Mouse (Mus musculus): ENCODE measurements around the gene Asb16. TPM values are rescaled to one million over a fixed set of nuclear protein-coding genes. Genes with fewer than 3 reads are reported as not detected.
"Not testable (repeated sequence)": the region's sequence is repeated elsewhere in the genome, so short reads cannot be mapped to it uniquely, and the experiment has no call there.

Gene Asb16
- polyA plus RNA-seq, 1 experiment from 2014 or later, result 0.08 TPM

GRCm38 (mm10) chr11:102277754-102278153 lies 9.2 kb downstream of the Asb16 start:
- peaks cover 20% of the 10 kb centered on the region for H3K4me1 ChIP-seq (replicated peaks)
- no peak overlapping the region for H3K27ac ChIP-seq
- H3K27me3 ChIP-seq (ENCODE audit: insufficient read depth, poor library complexity, severe bottlenecking), result peaks cover 35% of the 10 kb centered on the region
- H3K36me3 ChIP-seq, result no peaks in the 10 kb centered on the region
- no peak for DNase-seq (ENCODE audit: low spot score)
- no peaks in the 10 kb centered on the region for H3K9me3 ChIP-seq
- 47% methylated on average over 10 of the region's 12 CpGs for WGBS
- no peak overlapping the region for H3K4me3 ChIP-seq

DNA sequence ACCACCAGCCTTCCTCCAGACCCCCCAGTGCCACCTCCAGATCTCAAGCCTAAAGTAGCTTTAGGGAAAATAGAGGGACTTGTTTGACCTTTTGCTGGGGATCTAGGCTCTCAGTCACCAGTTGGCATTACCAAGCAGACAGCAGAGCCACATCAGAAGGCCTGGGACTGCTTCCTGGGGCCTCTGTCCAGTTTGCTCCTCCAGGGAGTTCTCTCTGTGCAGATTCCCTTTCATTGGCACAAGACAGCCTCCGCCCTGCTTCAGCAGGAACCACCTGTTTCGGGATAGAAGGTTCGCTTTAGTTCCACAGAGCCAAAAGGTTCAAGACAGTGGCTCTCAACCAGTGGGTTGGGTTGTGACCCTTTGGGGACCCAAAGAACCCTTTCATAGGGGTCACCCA lies 11.1 kb downstream of the Asb16 start:
- DNase-seq (ENCODE audit: low spot score), result no peak
- H3K9me3 ChIP-seq, result no peaks in the 10 kb centered on the region
- no peak overlapping the region for H3K4me3 ChIP-seq
- H3K36me3 ChIP-seq, result no peaks in the 10 kb centered on the region
- WGBS, result 93% methylated on average over 3 of the region's 3 CpGs
- H3K4me1 ChIP-seq (replicated peaks), result peaks cover 20% of the 10 kb centered on the region
- no peak overlapping the region for H3K27ac ChIP-seq
- peaks cover 34% of the 10 kb centered on the region for H3K27me3 ChIP-seq (ENCODE audit: insufficient read depth, poor library complexity, severe bottlenecking)

- not testable (repeated sequence) for H3K36me3 ChIP-seq; H3K9me3 ChIP-seq; H3K4me3 ChIP-seq; DNase-seq (ENCODE audit: low spot score); H3K27ac ChIP-seq
- Histone ChIP-seq H3K4me1 (replicated peaks) (peaks cover 21% of the 10 kb centered on the region), H3K27me3 (ENCODE audit: insufficient read depth, poor library complexity, severe bottlenecking) (peaks cover 30% of the 10 kb centered on the region)
- WGBS, result 74% methylated on average over 6 of the region's 6 CpGs
Observed at GRCm38 (mm10) chr11:102280267-102280666, 11.7 kb downstream of the Asb16 start.

DNA sequence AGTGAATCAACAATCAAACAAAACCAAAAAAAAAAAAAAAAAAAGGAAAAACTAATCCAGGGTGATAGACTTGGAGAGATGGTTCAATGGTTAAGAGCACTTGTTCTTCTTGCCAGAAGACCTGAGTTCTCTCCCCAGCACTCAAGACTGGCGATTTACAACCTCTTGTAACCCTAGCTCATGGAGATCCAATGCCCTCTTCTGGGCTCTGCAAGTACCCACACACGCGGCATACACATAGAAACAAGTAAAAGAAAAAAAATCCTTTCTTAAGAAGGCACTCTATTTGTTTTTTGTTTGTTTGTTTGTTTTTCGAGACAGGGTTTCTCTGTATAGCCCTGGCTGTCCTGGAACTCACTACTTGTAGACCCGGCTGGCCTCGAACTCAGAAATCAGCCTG lies 15.4 kb downstream of the Asb16 start:
- Histone ChIP-seq H3K4me1 (replicated peaks) (peaks cover 21% of the 10 kb centered on the region), H3K9me3 (no peaks in the 10 kb centered on the region), H3K27me3 (ENCODE audit: insufficient read depth, poor library complexity, severe bottlenecking) (no peaks in the 10 kb centered on the region), H3K4me3 (peak overlapping the region; percentile 81), H3K36me3 (peaks cover 22% of the 10 kb centered on the region), H3K27ac (peak overlapping the region; percentile 91)
- WGBS, result 89% methylated on average over 6 of the region's 6 CpGs
- DNase-seq (ENCODE audit: low spot score), result no peak

DNA sequence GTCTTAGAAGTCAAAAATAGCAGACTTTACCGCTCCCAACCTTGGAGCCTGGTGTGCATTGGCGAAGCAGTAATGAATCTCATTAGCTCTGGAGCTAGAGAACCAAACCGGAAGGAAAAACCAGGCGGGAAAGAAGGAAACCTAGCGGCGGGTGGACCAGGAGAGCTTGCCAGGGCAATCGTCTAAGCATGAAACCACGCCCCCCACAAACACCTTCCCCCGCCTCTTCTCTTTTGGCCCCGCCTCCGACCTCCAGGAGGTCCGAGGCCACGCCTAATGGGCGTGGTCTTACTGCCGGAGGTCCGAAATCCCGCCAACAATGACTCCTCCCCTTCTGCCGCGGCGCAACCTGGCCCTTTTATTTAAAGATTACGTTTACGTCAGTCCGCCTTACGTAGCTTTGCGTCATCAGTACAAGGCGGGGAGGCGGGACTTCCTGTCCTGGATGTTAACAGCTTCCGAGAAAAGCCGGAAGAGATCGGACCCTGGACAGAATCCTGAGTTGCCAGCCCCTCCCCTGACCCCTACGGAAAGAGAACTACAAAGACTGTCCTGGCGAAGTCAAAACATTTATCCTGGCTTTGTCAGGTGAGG lies 16.1 kb downstream of the Asb16 start, which contains the start of gene Tmub2:
Tmub2 (plus strand) TSS at position 431 of the 594 bp plus-strand sequence.
- peak; percentile 97 for DNase-seq (ENCODE audit: low spot score)
- H3K36me3 ChIP-seq, result peaks cover 29% of the 10 kb centered on the region
- H3K9me3 ChIP-seq, result no peaks in the 10 kb centered on the region
- peaks cover 24% of the 10 kb centered on the region for H3K4me1 ChIP-seq (replicated peaks)
- under 1% methylated on average over 32 of the region's 32 CpGs for WGBS
- H3K27ac ChIP-seq, result peak within 1 kb of the TSS; percentile 91
- no peaks in the 10 kb centered on the region for H3K27me3 ChIP-seq (ENCODE audit: insufficient read depth, poor library complexity, severe bottlenecking)
- H3K4me3 ChIP-seq, result peak within 1 kb of the TSS; percentile 81

DNA sequence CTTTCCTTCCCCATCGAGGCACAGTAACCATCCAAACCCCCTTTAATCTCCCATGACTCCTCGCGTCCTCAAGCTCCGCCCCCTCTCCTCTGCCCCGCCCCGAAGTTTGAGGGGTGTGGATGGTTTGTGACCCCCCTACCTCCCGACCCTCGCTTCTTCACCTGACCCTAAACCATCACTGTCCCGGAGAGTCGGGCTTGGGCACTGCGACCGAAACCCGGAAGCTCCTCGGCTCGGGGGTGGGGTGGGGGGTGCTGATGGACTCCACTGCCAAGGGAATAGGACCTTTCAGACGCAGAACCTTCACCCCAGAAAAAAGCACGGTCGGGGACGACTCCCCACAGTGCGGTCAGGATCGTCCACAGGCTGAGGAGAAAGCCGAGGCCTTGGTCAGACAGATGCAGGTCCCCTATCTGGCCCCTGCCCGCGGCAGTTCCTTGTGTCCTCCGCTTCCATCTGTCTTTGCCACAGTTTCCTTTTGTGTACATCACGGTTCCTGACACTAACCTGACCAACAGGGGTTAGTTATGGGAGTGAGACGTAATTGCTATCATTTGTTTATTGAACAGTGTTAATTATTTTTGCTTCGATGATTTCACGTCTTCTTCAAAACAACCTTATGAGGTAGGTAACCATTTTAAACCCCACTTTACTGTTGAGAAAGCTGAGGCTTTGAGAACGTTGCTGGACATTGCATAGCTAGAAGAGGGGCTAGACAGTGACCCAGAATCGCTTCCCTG lies 16.7 kb downstream of the Asb16 start:
- Histone ChIP-seq H3K4me3 (peak overlapping the region; percentile 81), H3K4me1 (replicated peaks) (peaks cover 26% of the 10 kb centered on the region)
- WGBS, result 6% methylated on average over 31 of the region's 31 CpGs

DNA sequence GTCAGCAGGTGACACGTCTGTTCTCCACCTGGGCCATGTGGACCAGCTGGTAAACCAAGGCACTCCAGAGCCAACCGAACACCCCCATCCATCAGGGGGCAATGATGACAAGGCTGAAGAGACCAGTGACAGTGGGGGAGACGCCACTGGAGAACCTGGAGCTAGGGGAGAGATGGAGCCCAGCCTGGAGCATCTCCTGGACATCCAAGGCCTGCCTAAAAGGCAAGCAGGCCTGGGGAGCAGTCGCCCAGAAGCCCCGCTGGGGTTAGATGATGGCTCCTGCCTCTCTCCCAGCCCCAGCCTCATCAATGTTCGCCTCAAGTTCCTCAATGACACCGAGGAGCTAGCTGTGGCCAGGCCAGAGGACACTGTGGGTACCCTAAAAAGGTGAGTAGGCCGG lies 18.9 kb downstream of the Asb16 start:
- 0 out of 2 replicates have a peak overlapping the region, but pooled peaks have one; percentile 11 for H3K4me3 ChIP-seq
- DNase-seq (ENCODE audit: low spot score), result no peak

More for the DNA sequence above, 16.7 kb downstream of the Asb16 start:
- H3K27ac ChIP-seq, result peak overlapping the region; percentile 91
- no peaks in the 10 kb centered on the region for H3K9me3 ChIP-seq
- H3K36me3 ChIP-seq, result peaks cover 35% of the 10 kb centered on the region
- DNase-seq (ENCODE audit: low spot score), result no peak
- H3K27me3 ChIP-seq (ENCODE audit: insufficient read depth, poor library complexity, severe bottlenecking), result no peaks in the 10 kb centered on the region

GRCm38 (mm10) chr11:102288027-102288804 lies 19.7 kb downstream of the Asb16 start:
- WGBS, result 86% methylated on average over 8 of the region's 8 CpGs
- Histone ChIP-seq H3K4me3 (no peak overlapping the region; the same call in 1 of the 2 replicates), H3K36me3 (peaks cover 65% of the 10 kb centered on the region)

More for the DNA sequence above, 18.9 kb downstream of the Asb16 start:
- peaks cover 57% of the 10 kb centered on the region for H3K36me3 ChIP-seq
- H3K27me3 ChIP-seq (ENCODE audit: insufficient read depth, poor library complexity, severe bottlenecking), result no peaks in the 10 kb centered on the region
- WGBS, result 93% methylated on average over 8 of the region's 8 CpGs
- H3K9me3 ChIP-seq, result no peaks in the 10 kb centered on the region
- peaks cover 35% of the 10 kb centered on the region for H3K4me1 ChIP-seq (replicated peaks)
- H3K27ac ChIP-seq, result no peak overlapping the region

GRCm38 (mm10) chr11:102288913-102289312 lies 20.4 kb downstream of the Asb16 start:
- Histone ChIP-seq H3K4me3 (no peak overlapping the region), H3K9me3 (no peaks in the 10 kb centered on the region), H3K36me3 (peaks cover 72% of the 10 kb centered on the region), H3K27ac (no peak overlapping the region), H3K27me3 (ENCODE audit: insufficient read depth, poor library complexity, severe bottlenecking) (no peaks in the 10 kb centered on the region), H3K4me1 (replicated peaks) (peaks cover 37% of the 10 kb centered on the region)
- DNase-seq (ENCODE audit: low spot score), result no peak
- WGBS, result 80% methylated on average over 2 of the region's 2 CpGs

More at GRCm38 (mm10) chr11:102288027-102288804, 19.7 kb downstream of the Asb16 start:
- no peaks in the 10 kb centered on the region for H3K27me3 ChIP-seq (ENCODE audit: insufficient read depth, poor library complexity, severe bottlenecking)
- peaks cover 35% of the 10 kb centered on the region for H3K4me1 ChIP-seq (replicated peaks)
- no peaks in the 10 kb centered on the region for H3K9me3 ChIP-seq
- H3K27ac ChIP-seq, result no peak overlapping the region
- DNase-seq (ENCODE audit: low spot score), result no peak

DNA sequence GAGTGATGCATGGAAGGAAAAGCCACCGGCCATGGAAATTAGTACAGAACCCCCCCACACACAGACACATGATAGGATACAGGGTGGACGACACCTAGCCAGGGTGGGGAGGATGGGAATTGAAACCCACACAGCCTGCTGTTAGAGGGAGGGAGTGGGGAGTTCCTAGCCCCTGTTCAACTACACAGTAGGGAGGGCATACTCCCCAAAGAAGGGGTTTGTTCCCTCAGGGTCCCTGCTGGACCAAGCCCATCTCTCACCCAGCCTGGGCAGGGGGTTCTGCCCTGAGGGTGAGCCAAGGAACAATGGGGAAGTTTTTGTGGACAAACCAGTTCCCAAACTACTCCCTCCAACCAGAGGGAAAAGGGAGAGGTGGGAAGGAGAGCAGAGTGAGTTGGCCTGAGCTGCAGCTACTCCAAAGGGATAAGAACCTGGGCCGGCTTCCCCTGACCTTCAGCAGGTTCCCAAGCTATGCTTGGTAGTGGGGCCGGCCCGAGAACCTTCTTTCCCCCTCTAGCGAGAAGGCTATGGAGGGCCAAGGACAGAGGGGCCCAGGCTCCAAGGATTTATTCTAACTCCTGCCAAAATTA lies 21.1 kb downstream of the Asb16 start:
- Histone ChIP-seq H3K4me1 (replicated peaks) (peaks cover 44% of the 10 kb centered on the region), H3K27ac (no peak overlapping the region), H3K4me3 (no peak overlapping the region), H3K9me3 (no peaks in the 10 kb centered on the region), H3K27me3 (ENCODE audit: insufficient read depth, poor library complexity, severe bottlenecking) (no peaks in the 10 kb centered on the region), H3K36me3 (peaks cover 79% of the 10 kb centered on the region)
- no peak for DNase-seq (ENCODE audit: low spot score)
- WGBS, result 63% methylated on average over 6 of the region's 6 CpGs

GRCm38 (mm10) chr11:102290141-102290540 lies 21.6 kb downstream of the Asb16 start:
- Histone ChIP-seq H3K9me3 (no peaks in the 10 kb centered on the region), H3K27ac (no peak overlapping the region), H3K27me3 (ENCODE audit: insufficient read depth, poor library complexity, severe bottlenecking) (no peaks in the 10 kb centered on the region), H3K4me3 (no peak overlapping the region), H3K4me1 (replicated peaks) (peaks cover 49% of the 10 kb centered on the region), H3K36me3 (peaks cover 83% of the 10 kb centered on the region)
- 82% methylated on average over 4 of the region's 4 CpGs for WGBS
- no peak for DNase-seq (ENCODE audit: low spot score)

DNA sequence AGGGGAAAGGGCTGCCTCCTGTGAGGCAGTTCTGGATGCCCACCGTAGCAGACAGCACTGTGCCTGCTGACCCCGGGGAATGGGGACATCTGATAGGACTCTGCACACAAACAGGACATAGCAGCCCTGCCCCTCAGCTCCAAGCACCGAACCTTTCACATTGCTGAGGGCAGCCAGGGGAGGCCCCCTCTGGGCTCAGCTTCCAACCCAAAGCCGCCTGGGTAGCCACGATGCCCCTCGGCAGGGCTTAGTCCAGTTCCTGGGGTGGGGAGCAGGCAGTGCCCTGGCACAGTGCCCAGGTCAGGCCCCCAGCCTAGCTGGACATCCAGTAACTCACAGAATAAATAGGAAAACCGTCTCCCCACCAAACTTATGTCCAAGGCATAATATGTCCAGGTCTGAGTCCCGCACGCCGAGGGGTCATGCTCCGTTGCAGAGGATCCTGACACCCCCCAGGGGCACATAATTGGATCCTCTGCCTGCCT lies 22.6 kb downstream of the Asb16 start:
- DNase-seq (ENCODE audit: low spot score), result no peak
- H3K4me1 ChIP-seq (replicated peaks), result peaks cover 45% of the 10 kb centered on the region
- WGBS, result 83% methylated on average over 11 of the region's 11 CpGs
- no peaks in the 10 kb centered on the region for H3K9me3 ChIP-seq
- peaks cover 83% of the 10 kb centered on the region for H3K36me3 ChIP-seq
- 0 out of 2 replicates have a peak overlapping the region, but pooled peaks have one; percentile 19 for H3K27ac ChIP-seq
- H3K27me3 ChIP-seq (ENCODE audit: insufficient read depth, poor library complexity, severe bottlenecking), result no peaks in the 10 kb centered on the region
- H3K4me3 ChIP-seq, result peak overlapping the region; percentile 2; the same call in 1 of the 2 replicates

All from hindbrain, embryonic 10.5 days (tissue).